Mouse (Mus musculus): ENCODE measurements at regions not wholly inside any gene's neighbourhood (a gene's known extent, or its start where the extent isn't known, plus 50 kb on each side); places are given as distances from the start of the nearest gene placed in this dataset.

- no peak for ATAC-seq (replicated peaks; ENCODE audit: low FRiP score, poor library complexity, severe bottlenecking)
Measured at GRCm38 (mm10) chr15:62470683-62471331, 1374.2 kb downstream of the Gsdmc2 start.

DNA sequence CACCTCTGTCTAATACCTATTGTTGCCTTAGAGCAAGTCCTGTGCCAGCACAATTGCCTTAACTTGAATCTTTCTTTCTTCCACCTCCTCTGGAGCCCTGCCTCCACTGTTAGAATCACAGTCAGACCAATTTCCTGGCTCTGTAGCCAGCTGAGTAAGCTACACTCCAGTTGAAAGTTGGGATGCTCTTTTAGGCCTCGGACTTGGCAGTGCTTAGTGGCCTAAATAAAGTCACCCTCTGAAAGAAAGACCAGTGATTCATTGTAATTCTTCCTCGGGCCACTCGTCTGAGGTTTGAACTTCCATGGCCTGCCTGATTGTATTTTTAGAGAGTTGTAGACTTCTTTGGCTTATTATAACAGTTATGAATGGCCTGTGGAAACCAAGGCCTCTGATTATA is 1376.9 kb downstream of the Gsdmc2 start:
- no peak for ATAC-seq (replicated peaks; ENCODE audit: low FRiP score, poor library complexity, severe bottlenecking)

- ATAC-seq (replicated peaks; ENCODE audit: low FRiP score, poor library complexity, severe bottlenecking) = no peak
Measured at GRCm38 (mm10) chr15:62466856-62467255, 1378.1 kb downstream of the Gsdmc2 start.

DNA sequence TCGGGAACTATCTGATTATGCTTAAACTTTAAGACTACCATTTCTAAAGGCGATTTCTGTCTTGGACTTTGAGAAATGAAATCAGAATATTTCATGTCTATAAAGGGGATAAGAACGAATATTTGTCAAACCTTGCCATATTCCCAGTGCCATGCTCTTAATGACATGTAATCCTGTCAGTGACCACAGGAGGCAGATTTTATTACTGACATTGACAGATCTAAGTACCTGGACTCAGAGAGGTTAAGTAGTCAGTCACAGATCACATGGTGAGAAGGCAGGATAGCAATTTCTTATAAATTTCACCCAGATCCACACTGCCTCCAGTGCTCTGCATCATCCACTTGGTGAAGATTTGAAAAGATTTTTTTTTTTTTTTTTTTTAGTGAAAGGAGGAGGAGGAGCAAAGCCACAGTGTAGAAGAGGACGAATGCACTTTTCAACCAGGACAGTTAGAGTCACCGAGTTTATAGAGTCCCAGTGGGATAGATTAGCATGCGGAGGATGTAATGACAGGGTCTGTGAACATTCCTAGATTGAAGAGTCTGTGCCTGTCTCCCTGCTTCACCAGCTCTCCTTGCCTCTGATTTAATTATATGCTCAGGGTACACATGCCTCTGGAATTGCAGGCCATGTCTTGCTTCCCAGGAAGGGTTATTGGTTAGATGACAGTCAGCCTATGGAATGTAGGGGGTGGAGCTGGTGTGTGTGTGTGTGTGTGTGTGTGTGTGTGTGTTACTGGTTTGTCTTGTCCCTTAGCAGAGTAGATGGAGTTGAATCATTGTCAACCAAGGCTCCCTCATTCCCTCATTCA is 1379.7 kb downstream of the Gsdmc2 start:
- no peak for ATAC-seq (replicated peaks; ENCODE audit: low FRiP score, poor library complexity, severe bottlenecking)

DNA sequence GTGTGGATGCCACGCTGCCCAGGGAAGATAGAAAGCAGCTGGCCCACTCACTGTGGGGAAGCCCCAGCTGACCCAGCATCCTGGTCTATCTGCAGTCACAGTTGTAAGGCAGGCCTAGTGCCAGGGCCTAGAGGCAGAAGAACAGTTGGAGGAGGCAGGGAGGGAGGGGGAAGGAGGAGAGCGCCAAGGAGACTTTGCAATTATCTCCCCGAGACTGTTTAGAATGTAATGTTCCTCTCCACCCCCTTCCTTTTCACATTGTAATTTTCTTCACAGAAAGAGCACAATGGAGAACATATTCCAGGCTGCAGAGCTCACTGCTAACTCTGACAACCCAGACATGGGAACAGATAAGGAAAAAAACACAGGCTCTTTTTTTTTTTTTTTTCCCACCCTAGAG is 1382.3 kb downstream of the Gsdmc2 start:
- no peak for ATAC-seq (replicated peaks; ENCODE audit: low FRiP score, poor library complexity, severe bottlenecking)

- no peak for ATAC-seq (replicated peaks; ENCODE audit: low FRiP score, poor library complexity, severe bottlenecking)
Measured at GRCm38 (mm10) chr15:62461398-62462051, 1383.5 kb downstream of the Gsdmc2 start.

- ATAC-seq (replicated peaks; ENCODE audit: low FRiP score, poor library complexity, severe bottlenecking) = no peak
Measured at GRCm38 (mm10) chr15:62460724-62461123, 1384.3 kb downstream of the Gsdmc2 start.

DNA sequence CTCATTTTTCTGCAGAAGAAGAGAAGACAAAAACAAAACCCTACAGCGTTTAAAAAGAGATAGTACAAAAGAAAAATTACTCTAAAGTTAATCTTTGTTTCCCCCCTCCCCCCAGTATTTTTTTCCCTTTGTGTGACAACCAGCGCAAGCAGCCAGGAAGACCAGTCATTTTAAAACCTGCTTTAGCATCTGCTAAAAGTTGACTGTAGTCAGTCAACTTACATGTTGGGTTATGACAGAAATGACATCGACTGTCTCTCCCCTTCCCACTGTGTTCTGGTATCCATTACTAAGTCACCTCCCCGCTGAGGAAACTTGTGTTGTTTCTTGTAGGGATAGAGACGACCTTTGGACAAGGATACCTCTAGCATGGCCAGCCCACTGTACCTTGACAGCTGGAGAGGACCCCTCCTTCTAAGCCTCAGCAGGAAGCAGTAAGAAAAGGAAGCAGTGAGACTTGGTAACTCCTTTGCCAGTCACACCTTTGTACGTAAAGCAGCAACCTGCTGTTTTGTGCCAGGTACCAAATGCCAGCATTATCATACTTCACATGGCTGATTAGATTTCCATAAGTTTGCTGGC is 1384.9 kb downstream of the Gsdmc2 start:
- no peak for ATAC-seq (replicated peaks; ENCODE audit: low FRiP score, poor library complexity, severe bottlenecking)

GRCm38 (mm10) chr15:62457990-62458389 is 1387.0 kb downstream of the Gsdmc2 start:
- ATAC-seq (replicated peaks; ENCODE audit: low FRiP score, poor library complexity, severe bottlenecking) = no peak

GRCm38 (mm10) chr15:62457051-62457664 is 1387.8 kb downstream of the Gsdmc2 start:
- ATAC-seq (replicated peaks; ENCODE audit: low FRiP score, poor library complexity, severe bottlenecking) = no peak

- ATAC-seq (replicated peaks; ENCODE audit: low FRiP score, poor library complexity, severe bottlenecking) = no peak
Measured at GRCm38 (mm10) chr15:62456020-62456419, 1389.0 kb downstream of the Gsdmc2 start.

- ATAC-seq (replicated peaks; ENCODE audit: low FRiP score, poor library complexity, severe bottlenecking) = no peak
Measured at GRCm38 (mm10) chr15:62448116-62448515, 1396.9 kb downstream of the Gsdmc2 start.

GRCm38 (mm10) chr15:62439211-62439610 is 1405.8 kb downstream of the Gsdmc2 start:
- ATAC-seq (replicated peaks; ENCODE audit: low FRiP score, poor library complexity, severe bottlenecking) = no peak

GRCm38 (mm10) chr15:62436631-62437030 is 1408.3 kb downstream of the Gsdmc2 start:
- no peak for ATAC-seq (replicated peaks; ENCODE audit: low FRiP score, poor library complexity, severe bottlenecking)

- no peak for ATAC-seq (replicated peaks; ENCODE audit: low FRiP score, poor library complexity, severe bottlenecking)
Measured at GRCm38 (mm10) chr15:62435141-62435680, 1409.8 kb downstream of the Gsdmc2 start.

- ATAC-seq (replicated peaks; ENCODE audit: low FRiP score, poor library complexity, severe bottlenecking) = no peak
Measured at GRCm38 (mm10) chr15:62432742-62433245, 1412.2 kb downstream of the Gsdmc2 start.

GRCm38 (mm10) chr15:62431150-62431678 is 1413.8 kb downstream of the Gsdmc2 start:
- no peak for ATAC-seq (replicated peaks; ENCODE audit: low FRiP score, poor library complexity, severe bottlenecking)

DNA sequence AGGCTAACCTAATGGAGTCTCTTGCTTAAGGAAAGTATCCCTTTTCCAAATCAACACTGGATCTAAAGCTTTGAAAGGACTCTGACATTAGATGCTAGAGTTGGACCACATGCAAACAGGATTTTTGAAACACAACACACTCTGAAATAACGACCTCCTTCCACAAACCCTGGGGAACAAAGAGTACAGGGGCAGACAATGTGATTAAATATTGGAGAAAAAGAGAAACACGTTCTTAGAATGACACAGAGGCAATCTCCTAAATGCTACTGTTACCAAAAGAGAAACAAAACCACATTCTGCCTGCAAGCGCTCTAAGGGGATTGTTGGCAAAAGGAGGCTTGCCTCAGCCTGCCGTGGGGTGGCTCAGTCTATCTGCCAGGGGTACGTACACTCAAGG is 1422.0 kb downstream of the Gsdmc2 start:
- ATAC-seq (replicated peaks; ENCODE audit: low FRiP score, poor library complexity, severe bottlenecking) = no peak

DNA sequence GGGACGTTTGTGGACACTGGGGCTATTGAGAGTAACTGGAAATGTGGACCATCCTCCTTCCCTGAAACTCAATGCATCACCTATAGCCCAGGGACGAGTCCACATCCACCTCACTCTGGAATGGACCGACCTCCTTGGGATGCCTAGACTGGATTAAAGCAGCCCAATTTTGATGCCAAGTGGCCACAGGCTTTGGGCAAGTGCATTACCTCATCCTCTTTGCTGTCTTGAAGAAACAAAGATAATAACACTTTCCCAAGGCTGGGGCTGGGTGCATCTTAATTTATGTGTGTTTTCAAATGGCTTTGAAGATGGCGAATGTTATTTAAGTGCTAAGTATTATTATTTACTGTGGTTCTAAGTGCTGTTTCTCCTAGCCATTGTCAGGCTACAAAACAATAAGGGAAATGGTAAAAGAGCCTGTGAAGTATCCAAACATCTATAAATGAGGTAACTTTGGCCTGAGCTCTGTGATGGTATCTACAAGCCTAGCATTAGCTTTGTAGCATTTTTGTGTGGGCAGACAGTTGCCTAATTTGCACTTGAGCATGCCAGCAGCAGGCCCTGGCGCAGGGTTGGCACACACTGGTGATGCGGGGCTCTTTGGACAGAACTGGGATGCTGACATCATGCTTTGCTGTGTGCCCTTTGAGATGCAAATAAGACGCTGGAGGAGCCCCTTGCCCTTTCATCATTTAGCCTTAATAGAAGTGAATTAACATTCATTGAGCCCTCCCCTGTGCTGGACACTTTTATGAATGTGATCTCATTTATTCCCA is 1423.7 kb downstream of the Gsdmc2 start:
- no peak for ATAC-seq (replicated peaks; ENCODE audit: low FRiP score, poor library complexity, severe bottlenecking)

Data from erythroblast, adult 5-6 weeks (primary cell).